Mouse (Mus musculus) small intestine, adult 2 months (tissue): ENCODE measurements around the gene Zfp281.

ENCODE experiments used
- CTCF ChIP-seq: fragments of 200-500 bp; IDR thresholded peaks from 2 replicates; pipeline ENCODE4 v1.5.1; 2012; ENCODE audit warnings: low read depth, mild to moderate bottlenecking, control low read depth, inconsistent platforms, low read length, moderate library complexity, mixed read lengths; ENCODE audit not compliant: insufficient replicate concordance, insufficient read length; ENCODE audit errors: extremely low read depth
- POLR2A ChIP-seq: fragments of 200-500 bp; IDR thresholded peaks from 2 replicates; pipeline ENCODE4 v1.6.1; 2012; ENCODE audit warnings: low read depth, mild to moderate bottlenecking, control low read depth, inconsistent platforms, low read length, moderate library complexity

DNA sequence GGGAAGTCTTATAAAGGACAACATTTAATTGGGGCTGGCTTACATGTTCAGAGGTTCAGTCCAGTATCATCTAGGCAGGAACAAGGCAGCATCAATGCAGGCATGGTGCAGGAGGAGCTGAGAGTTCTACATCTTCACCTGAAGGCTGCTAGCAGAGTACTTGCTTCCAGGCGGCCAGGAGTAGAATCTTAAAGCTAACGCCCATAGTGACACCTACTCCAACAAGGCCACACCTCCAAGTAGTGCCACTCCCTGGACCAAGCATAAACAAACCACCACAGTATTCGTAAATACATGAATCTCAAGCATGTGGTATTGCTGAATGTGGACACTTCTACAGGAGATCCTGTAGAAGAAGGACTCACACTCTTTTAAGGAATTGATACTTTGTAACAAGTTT lies 18.0 kb downstream of the Zfp281 start:
- no peak for TF ChIP-seq POLR2A
- no peak for TF ChIP-seq CTCF
